Mouse (Mus musculus): ENCODE measurements around the gene Tnfsfm13.
A peak's percentile ranks its signal among the peaks of the same experiment; 100 is the strongest.
"Not testable (repeated sequence)": the region's sequence is repeated elsewhere in the genome, so short reads cannot be mapped to it uniquely, and the experiment has no call there.

The Tnfsfm13 gene

GRCm38 (mm10) chr11:69704613-69705010 lies 8.7 kb upstream of the Tnfsfm13 start:
- DNase-seq (ENCODE audit: low spot score) = no peak

GRCm38 (mm10) chr11:69703814-69704612 lies 8.1 kb upstream of the Tnfsfm13 start:
- no peak for DNase-seq (ENCODE audit: low spot score)

GRCm38 (mm10) chr11:69703381-69703780 lies 7.5 kb upstream of the Tnfsfm13 start:
- not testable (repeated sequence) for DNase-seq (ENCODE audit: low spot score)

DNA sequence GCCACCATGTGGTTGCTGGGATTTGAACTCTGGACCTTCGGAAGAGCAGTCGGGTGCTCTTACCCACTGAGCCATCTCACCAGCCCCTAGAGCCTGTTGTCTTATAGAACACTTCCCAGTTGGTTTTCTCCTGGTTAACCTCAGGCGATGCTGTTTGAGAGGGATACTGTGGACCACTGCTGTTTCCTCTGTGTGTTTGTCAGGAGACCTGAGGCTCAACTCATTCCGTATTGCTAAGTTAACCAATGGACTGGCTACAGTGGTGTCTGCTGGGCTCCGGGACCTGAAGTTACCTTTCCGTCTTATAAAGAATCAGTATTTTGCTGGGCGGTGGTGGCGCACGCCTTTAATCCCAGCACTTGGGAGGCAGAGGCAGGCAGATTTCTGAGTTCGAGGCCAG lies 7.0 kb upstream of the Tnfsfm13 start:
- DNase-seq (ENCODE audit: low spot score) = not testable (repeated sequence)

- DNase-seq (ENCODE audit: low spot score) = no peak
These were observed 3.7 kb upstream of the Tnfsfm13 start for GRCm38 (mm10) chr11:69699595-69699994.

DNA sequence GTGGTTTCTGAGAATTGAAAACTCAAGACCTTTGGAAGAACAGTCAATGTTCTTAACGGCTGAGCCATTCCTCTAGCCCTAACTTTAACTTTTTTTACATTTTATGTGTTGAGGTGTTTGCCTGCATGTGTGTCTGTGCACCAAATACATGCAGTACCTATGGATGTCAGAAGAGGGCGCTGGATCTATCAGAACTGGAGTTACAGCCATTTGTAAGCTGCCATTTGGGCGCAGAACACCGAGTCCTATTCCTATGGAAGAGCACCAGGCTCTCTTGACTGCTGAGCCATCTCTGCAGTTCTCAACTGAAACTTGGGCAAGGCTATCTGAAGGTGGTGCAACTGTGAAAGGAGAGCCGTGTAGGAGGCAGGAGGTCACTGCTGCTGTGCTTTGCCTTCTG lies 2.7 kb upstream of the Tnfsfm13 start:
- DNase-seq (ENCODE audit: low spot score) = no peak

GRCm38 (mm10) chr11:69697396-69697795 lies 1.5 kb upstream of the Tnfsfm13 start:
- no peak for DNase-seq (ENCODE audit: low spot score)

DNA sequence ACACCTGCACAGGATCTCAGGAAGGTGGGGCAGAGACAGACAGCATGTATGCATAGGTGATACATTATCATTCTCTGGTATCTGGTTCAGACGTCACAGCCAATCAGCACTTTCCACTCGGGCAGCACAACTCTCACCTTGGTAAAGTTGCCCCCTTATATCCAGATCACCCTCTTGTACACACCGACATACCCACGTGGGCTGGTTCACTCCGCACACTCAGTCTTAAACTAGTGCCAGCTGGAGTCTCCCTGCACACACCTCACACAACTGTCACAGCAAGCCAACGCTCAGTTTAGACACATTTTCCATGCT lies 895 bp downstream of the Tnfsfm13 start:
- DNase-seq (ENCODE audit: low spot score) = no peak

GRCm38 (mm10) chr11:69693421-69693965 lies 2.4 kb downstream of the Tnfsfm13 start:
- no peak for DNase-seq (ENCODE audit: low spot score)

GRCm38 (mm10) chr11:69692863-69693262 lies 3.0 kb downstream of the Tnfsfm13 start:
- DNase-seq (ENCODE audit: low spot score) = no peak

DNA sequence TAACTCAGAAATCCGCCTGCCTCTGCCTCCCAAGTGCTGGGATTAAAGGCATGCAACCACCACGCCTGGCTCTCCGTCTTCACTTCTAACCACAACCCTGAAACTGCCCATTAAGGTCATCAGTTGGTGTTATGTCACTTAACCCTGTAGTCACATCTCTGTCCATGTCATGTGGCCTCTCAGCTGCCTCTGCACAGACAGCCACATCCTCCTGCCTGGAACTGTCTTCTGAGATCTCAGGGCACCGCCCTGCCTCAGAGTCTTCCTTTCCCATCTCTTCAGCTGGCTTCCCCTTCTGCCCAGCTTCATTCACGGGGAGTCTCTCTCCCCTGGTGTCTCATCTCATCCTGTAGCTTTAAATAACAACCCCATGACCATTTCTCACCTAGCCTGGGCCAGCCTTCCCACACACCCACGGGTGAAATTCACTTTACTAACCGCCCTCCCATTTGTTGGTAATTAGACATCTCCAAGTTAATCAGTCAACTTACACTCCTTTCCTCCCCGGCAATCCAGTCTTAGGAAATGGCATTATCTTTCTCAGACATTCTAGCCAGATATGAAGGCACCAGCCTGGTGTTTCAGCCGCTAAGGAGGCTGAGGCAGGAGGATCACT lies 3.6 kb downstream of the Tnfsfm13 start:
- no peak for DNase-seq (ENCODE audit: low spot score)

- DNase-seq (ENCODE audit: low spot score) = no peak
These were observed 6.0 kb downstream of the Tnfsfm13 start for GRCm38 (mm10) chr11:69689891-69690290.

GRCm38 (mm10) chr11:69687061-69687460 lies 8.8 kb downstream of the Tnfsfm13 start:
- DNase-seq (ENCODE audit: low spot score) = no peak

DNA sequence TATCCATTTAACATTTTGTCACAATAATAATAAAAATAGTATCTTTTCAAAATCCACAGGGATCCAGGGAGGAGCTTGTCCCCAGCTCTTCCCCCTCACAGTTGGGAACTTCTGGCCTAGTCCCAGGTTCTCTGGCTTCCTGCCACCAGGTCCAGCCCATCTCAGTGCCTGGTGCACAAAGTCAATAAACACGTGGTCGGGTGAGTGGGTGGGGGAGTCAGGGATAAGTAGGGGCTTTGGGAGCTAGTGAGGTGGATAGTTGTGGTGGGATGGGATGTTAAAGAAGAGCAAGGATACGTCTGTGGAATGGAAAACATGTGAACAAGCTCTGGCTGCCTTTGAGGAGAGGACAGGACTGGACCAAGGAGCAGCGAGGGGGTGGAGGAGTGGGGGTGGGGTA lies 9.5 kb downstream of the Tnfsfm13 start:
- peak; percentile 75 for DNase-seq (ENCODE audit: low spot score)

DNA sequence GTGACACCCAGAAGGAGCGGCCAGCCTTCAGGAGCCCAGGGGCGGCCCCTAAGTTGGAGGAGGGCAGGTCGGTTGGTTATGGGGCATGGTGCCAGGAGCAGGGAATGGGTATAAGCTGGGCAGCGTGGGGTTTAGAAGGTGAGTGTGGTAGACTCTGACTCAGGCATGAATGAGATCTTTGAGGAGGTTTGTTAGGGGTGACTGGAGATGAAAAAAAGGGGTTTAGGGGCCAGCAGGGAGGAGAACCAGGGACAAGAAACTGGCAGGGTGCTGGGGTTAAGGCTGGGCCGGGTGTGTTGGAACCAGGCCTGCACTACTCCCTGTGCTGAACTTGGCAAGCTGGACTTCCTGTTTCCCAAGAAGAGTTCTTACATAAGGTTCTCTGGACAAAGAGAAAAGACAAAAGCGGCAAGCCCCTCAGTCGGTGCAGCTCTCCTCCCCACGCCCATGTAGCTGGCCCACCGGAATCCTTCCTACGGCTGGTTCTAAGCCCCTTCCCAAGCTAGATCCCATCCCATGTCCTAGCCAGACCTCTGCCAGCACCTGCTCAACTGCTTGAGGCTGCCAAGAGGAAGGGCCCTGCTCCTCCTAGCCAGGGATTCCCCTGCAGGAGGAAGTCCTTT lies 10.3 kb downstream of the Tnfsfm13 start, which contains the start of gene Tnfsf13:
Tnfsf13 (minus strand) TSS at position 259 of the 623 bp plus-strand sequence.
- peak; percentile 77 for DNase-seq (ENCODE audit: low spot score)

DNA sequence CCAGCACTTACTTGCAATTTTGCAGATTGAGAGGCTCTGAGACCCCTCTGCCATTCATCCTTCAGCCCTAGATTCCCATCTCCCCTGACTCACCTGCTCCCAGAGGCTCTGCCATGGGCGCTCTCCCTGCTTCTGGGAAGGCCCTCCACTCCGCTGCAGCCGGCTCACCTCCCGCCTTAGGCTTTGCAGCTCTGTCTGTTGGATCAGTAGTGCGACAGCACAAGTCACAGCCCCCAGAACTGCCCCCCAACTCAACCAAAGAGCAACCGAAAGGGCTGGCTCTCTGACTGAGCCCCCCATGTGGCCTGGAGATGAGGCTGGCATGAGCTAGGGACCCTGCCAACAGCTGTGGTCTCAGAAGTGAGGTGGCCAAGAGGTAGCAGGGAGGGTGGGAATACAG lies 11.0 kb downstream of the Tnfsfm13 start:
- DNase-seq (ENCODE audit: low spot score) = no peak

- DNase-seq (ENCODE audit: low spot score) = no peak
These were observed 11.7 kb downstream of the Tnfsfm13 start for GRCm38 (mm10) chr11:69684128-69684745.

GRCm38 (mm10) chr11:69683576-69683975 lies 12.3 kb downstream of the Tnfsfm13 start:
- DNase-seq (ENCODE audit: low spot score) = no peak

- DNase-seq (ENCODE audit: low spot score) = peak; percentile 84
These were observed 12.9 kb downstream of the Tnfsfm13 start for GRCm38 (mm10) chr11:69682840-69683533.

DNA sequence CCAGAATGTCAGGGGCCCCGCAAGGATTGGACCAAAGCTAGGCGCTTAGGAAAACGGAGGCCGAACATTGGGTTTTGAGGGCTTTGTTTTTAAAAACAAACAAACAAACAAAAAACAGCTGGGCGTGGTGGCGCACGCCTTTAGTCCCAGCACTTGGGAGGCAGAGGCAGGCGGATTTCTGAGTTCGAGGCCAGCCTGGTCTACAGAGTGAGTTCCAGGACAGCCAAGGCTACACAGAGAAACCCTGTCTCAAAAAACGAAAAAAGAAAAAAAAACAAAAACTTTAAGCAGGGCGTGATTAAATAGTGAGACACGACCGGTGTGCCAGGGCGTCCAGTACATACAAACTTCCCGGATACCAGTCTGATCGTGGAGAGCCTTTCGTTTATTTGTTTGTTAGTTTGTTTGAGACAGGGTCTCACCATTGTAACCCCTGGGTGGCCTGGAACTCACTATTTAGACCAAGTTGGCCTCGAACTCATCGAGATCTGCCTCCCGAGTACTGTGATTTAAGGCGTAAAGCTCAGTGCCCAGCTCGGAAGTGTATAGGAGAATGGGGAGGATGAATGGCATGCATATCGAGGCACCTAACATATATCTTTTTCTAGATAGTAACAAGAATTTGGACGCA lies 13.6 kb downstream of the Tnfsfm13 start:
- no peak for DNase-seq (ENCODE audit: low spot score)
